In the genomic region with DNA sequence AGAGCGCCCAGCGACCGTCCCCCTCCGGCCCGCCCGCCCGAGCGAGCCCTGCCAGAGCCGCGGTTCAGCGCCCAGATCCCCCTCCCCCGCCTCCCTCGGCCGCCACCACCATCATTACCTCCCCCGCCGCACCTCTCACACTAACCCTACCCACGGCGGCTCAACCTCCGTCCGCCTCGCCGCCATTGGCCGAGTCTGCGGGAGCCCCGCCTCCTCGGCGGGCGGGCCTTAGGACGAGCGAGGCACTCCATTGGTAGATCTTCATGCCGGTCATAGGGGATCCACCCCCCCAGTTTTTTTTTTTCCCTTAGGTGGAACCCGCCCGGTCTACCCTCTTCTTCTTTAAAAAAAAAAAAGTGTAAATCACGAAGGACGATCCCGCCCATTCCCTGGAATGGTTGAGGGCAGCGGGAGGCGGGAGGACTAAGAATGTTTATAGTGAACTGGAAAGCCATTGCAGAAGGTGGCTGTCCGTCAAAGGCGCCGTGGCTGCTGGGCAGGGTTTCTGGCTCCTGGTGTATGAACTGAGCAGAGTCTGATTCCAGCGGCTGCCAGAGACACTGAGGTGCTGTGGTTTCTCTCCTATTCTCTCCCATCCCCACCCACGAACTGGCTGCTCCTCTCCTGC, we compare ENCODE assay signal across 8 mouse cellular contexts. TPM values are rescaled to one million over a fixed set of nuclear protein-coding genes. Genes with fewer than 3 reads are reported as not detected.
DNase-seq lines count a peak whose midpoint lies in the region; ATAC-seq and TF ChIP-seq lines count a peak whose summit lies in the region.

No protein-coding gene starts in this region.

- H3K9ac ChIP-seq in hindbrain, embryonic 13.5 days = peak overlapping the region; percentile 89

- peaks cover 5% of the 10 kb centered on the region for H3K36me3 ChIP-seq in hindbrain, embryonic 13.5 days

- peak overlapping the region; percentile 73 for H3K4me2 ChIP-seq in hindbrain, embryonic 13.5 days

- under 1% methylated on average over 31 of the region's 43 CpGs for WGBS in hindbrain, embryonic 13.5 days

- peaks cover 41% of the 10 kb centered on the region for H3K4me1 ChIP-seq in hindbrain, embryonic 13.5 days (replicated peaks)

- TF ChIP-seq CTCF in Patski (IDR thresholded peaks at IDR 0.05) = no peak

- CTCF ChIA-PET in Patski (lab: Charles Lee) = interaction anchor here (0.6 kb wide), 1 partner anchor 693 kb away, joined by 3 read pairs; no protein-coding TSS in a partner anchor

- DNase-seq in Patski (ENCODE audit: low read depth, low spot score) = peak; percentile 97
- peak; percentile 98 to 99 for DNase-seq in cerebellum, postnatal 14 days
- peak; percentile 91 to 95 for DNase-seq in frontal cortex, postnatal 14 days (ENCODE audit: low spot score in 2 of 2)
- peak; percentile 94 to 95 for DNase-seq in layer of hippocampus, postnatal 25 days (ENCODE audit: extremely low spot score in 1 of 2, low spot score in 1 of 2)
- peak; percentile 95 for DNase-seq in lung, postnatal 25 days (ENCODE audit: low spot score)
- peak; percentile 97 for DNase-seq in retina, embryonic 14.5 days (ENCODE audit: low spot score)
- DNase-seq in thymus, postnatal 4 days = peak; percentile 95

- ATAC-seq in Patski = peak; percentile 98
- peak; percentile 100 for ATAC-seq in hindbrain, embryonic 13.5 days (ENCODE audit: low FRiP score)

- H3K4me3 ChIP-seq in hindbrain, embryonic 13.5 days = peak overlapping the region; percentile 66

- in situ Hi-C loops in Patski (cut with MboI; ENCODE audit: low pct_unique_long_range_greater_than_20kb) = no loop called here

- H3K9me3 ChIP-seq in hindbrain, embryonic 13.5 days = no peaks in the 10 kb centered on the region

- POLR2A ChIA-PET in Patski (lab: Charles Lee) = no interaction called here

- H3K27ac ChIP-seq in hindbrain, embryonic 13.5 days = peak overlapping the region; percentile 95

- no peaks in the 10 kb centered on the region for H3K27me3 ChIP-seq in Patski
- H3K27me3 ChIP-seq in hindbrain, embryonic 13.5 days = no peaks in the 10 kb centered on the region

RNA-seq across cellular contexts. Expression of a gene that starts 55.1 kb away (rescaled TPM):
- polyA plus RNA-seq in Patski (2021) = 13.5 TPM
- 17.5 and 21.8 TPM in 2 replicates for polyA plus RNA-seq in hindbrain, embryonic 13.5 days (2015; fragmentation: Nextera tagmentation; extraction: Ambion mirVana)
- 10 to 100 TPM; 42.3 to 47.4 TPM for total RNA-seq in layer of hippocampus, postnatal 25 days (2021)

Comparison
In these comparisons a context has a peak if more than half of its experiments do, and no peak if none do; other contexts are left out.
1. Peak in every context shown above with its lines: DNase-seq, ATAC-seq, H3K4me3 ChIP-seq and H3K27ac ChIP-seq.